Mouse (Mus musculus): Measurements from ENCODE around the gene Sohlh1.
"Not testable (repeated sequence)": the region's sequence is repeated elsewhere in the genome, so short reads cannot be mapped to it uniquely, and the experiment has no call there.

Gene Sohlh1

GRCm38 (mm10) chr2:25842161-25842560, 4.9 kb downstream of the Sohlh1 start:
- DNase-seq (ENCODE audit: low spot score) = no peak

GRCm38 (mm10) chr2:25836291-25836690, 10.8 kb downstream of the Sohlh1 start:
- DNase-seq (ENCODE audit: low spot score) = peak; percentile 67

- DNase-seq (ENCODE audit: low spot score) = no peak
These were observed 16.3 kb downstream of the Sohlh1 start for GRCm38 (mm10) chr2:25830786-25831185.

GRCm38 (mm10) chr2:25828344-25828947, 18.6 kb downstream of the Sohlh1 start:
- no peak for DNase-seq (ENCODE audit: low spot score)

GRCm38 (mm10) chr2:25824751-25825150, 22.3 kb downstream of the Sohlh1 start:
- no peak for DNase-seq (ENCODE audit: low spot score)

GRCm38 (mm10) chr2:25822806-25823205, 24.2 kb downstream of the Sohlh1 start, which contains the start of gene Lcn9:
Gene Lcn9, plus strand, starts transcription at chr2:25823153.
- DNase-seq (ENCODE audit: low spot score) = no peak

GRCm38 (mm10) chr2:25815748-25816147, 31.3 kb downstream of the Sohlh1 start, which contains the start of gene Glt6d1:
Gene Glt6d1, minus strand, starts transcription at chr2:25815848.
- not testable (repeated sequence) for DNase-seq (ENCODE audit: low spot score)

- DNase-seq (ENCODE audit: low spot score) = no peak
These were observed 33.7 kb downstream of the Sohlh1 start for GRCm38 (mm10) chr2:25813364-25813763.

- no peak for DNase-seq (ENCODE audit: low spot score)
These were observed 35.3 kb downstream of the Sohlh1 start for GRCm38 (mm10) chr2:25811711-25812110.

- DNase-seq (ENCODE audit: low spot score) = no peak
These were observed 49.0 kb downstream of the Sohlh1 start for GRCm38 (mm10) chr2:25798065-25798464.

GRCm38 (mm10) chr2:25797635-25798034, 49.4 kb downstream of the Sohlh1 start:
- no peak for DNase-seq (ENCODE audit: low spot score)
